Mouse (Mus musculus): ENCODE results near the gene Hpse.

DNA sequence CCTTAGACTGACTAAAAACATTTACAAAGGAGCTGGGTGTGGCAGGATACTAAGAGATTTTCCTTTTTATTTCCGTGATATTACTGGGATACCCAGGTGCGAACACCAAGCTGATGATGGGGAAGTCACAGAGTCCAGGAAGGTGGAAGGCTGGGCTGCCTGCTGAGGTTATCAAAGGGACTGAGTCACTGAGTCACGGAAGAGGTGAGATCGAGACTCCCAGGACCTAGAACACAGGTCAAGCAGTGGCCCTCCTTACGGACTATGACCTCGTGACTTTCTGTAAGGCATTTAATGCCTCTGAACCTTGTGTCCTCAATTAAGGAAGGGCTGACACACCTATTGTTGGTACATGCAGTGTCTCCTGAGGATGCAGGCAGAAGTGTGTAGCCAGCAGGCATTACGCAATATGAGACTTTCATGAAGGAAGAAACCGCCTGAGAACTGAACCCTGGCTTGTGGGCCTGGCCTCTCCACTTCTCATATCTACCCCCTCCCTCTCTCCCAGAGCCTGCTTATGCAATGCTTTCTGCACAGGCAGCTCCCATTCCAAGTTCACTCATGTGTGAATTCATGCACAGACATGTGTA, 86.9 kb downstream of the Hpse start:
- TF ChIP-seq CTCF (IDR thresholded peaks at IDR 0.05; ENCODE audit: insufficient read depth, low read depth, low read length) (no peak), POLR2A (IDR thresholded peaks at IDR 0.05; ENCODE audit: insufficient read depth, low read depth, low read length) (no peak)

All from olfactory bulb, adult 2 months (tissue).